Mouse (Mus musculus) heart, embryonic 16.5 days (tissue): ENCODE measurements around the gene Pdpn. TPM values are rescaled to one million over a fixed set of nuclear protein-coding genes. Genes with fewer than 3 reads are reported as not detected.

ENCODE experiments used
- ATAC-seq: fragments of 200-750 bp; cut with Nextera tagmentation; replicated peaks from 2 replicates; pipeline ENCODE4 v1.8.0; 2017; ENCODE audit warnings: moderate number of reproducible peaks; ENCODE audit not compliant: insufficient read depth, low FRiP score; ENCODE audit errors: extremely low read depth
- H3K27ac ChIP-seq: fragments of 300-500 bp; sonication (generic); 2 replicates; pipeline ENCODE4 v1.5.1; 2014; ENCODE audit warnings: mild to moderate bottlenecking, low read length, control low read depth, moderate library complexity
- H3K27me3 ChIP-seq: fragments of 300-500 bp; sonication (generic); 2 replicates; pipeline ENCODE4 v1.6.1; 2014; ENCODE audit warnings: low read length, mixed read lengths; ENCODE audit not compliant: control insufficient read depth, insufficient read depth
- H3K36me3 ChIP-seq: fragments of 300-500 bp; sonication (generic); 2 replicates; pipeline ENCODE4 v1.6.1; 2014; ENCODE audit not compliant: control insufficient read depth, insufficient read depth
- H3K4me1 ChIP-seq: fragments of 300-500 bp; sonication (generic); 2 replicates; pipeline ENCODE4 v1.6.1; 2014; ENCODE audit warnings: low read length, mixed read lengths; ENCODE audit not compliant: control insufficient read depth, insufficient read depth
- H3K4me2 ChIP-seq: fragments of 300-500 bp; sonication (generic); 2 replicates; pipeline ENCODE4 v1.6.1; 2014; ENCODE audit warnings: low read depth, mild to moderate bottlenecking, control low read depth, low read length
- H3K4me3 ChIP-seq: fragments of 300-500 bp; sonication (generic); 2 replicates; pipeline ENCODE4 v1.5.1; 2014; ENCODE audit warnings: mild to moderate bottlenecking, control low read depth, low read length
- H3K9ac ChIP-seq: fragments of 300-500 bp; sonication (generic); 2 replicates; pipeline ENCODE4 v1.6.1; 2014; ENCODE audit warnings: low read length, control low read depth
- H3K9me3 ChIP-seq: fragments of 300-500 bp; sonication (generic); replicated peaks from 2 replicates; pipeline ENCODE4 v1.6.1; 2016; ENCODE audit warnings: low read length; ENCODE audit not compliant: control insufficient read depth
- WGBS: fragments of 180-500 bp; shearing (Covaris S2); extraction: QIAGEN DNeasy Blood & Tissue Kit; methylation state at CpG from one replicate; pipeline ENCODE4 v1.1.7; 2014; 5-methylcytosine and 5-hydroxymethylcytosine counted together
- polyA plus RNA-seq: library from polyadenylated mRNA; unstranded; fragments of >200 nt; fragmentation: Nextera tagmentation; extraction: Ambion mirVana; gene quantifications from 2 replicates; pipeline ENCODE4 v1.2.1, GENCODE M21; 2015

The Pdpn gene
- polyA plus RNA-seq, 1 experiment from 2014 or later, result 24.1 TPM

GRCm38 (mm10) chr4:143218858-143219257 lies 80.5 kb downstream of the Pdpn start:
- Histone ChIP-seq H3K9me3 (no peaks in the 10 kb centered on the region; the same call in 1 of the 2 replicates), H3K4me1 (no peaks in the 10 kb centered on the region), H3K27me3 (no peaks in the 10 kb centered on the region), H3K27ac (no peak overlapping the region), H3K4me2 (no peak overlapping the region), H3K36me3 (no peaks in the 10 kb centered on the region), H3K9ac (no peak overlapping the region), H3K4me3 (no peak overlapping the region)
- WGBS, result 77% methylated on average over 2 of the region's 2 CpGs
- ATAC-seq, result no peak

Other genes starting within 250 kb of the Pdpn start
- 7.6 and 7.9 TPM in 2 replicates for gene Prdm2, start 86.6 kb downstream of the Pdpn start, polyA plus RNA-seq
- 0.14 and 0.41 TPM in 2 replicates for gene Lrrc38, start 50.2 kb upstream of the Pdpn start, polyA plus RNA-seq
- not detected in 2 replicates for gene Pramel1, start 94.9 kb upstream of the Pdpn start, polyA plus RNA-seq
- 11.6 and 13.4 TPM in 2 replicates for gene Pramef8, start 112.9 kb upstream of the Pdpn start, polyA plus RNA-seq
- gene Oog4, start 150.8 kb upstream of the Pdpn start, polyA plus RNA-seq, result not detected in 2 replicates
- gene Gm13043, start 211.8 kb upstream of the Pdpn start, polyA plus RNA-seq, result not detected in 2 replicates
- gene Gm13040, start 236.4 kb upstream of the Pdpn start, polyA plus RNA-seq, result not detected in 2 replicates